Mouse (Mus musculus): ENCODE data around the gene Scrn2.

The Scrn2 gene

DNA sequence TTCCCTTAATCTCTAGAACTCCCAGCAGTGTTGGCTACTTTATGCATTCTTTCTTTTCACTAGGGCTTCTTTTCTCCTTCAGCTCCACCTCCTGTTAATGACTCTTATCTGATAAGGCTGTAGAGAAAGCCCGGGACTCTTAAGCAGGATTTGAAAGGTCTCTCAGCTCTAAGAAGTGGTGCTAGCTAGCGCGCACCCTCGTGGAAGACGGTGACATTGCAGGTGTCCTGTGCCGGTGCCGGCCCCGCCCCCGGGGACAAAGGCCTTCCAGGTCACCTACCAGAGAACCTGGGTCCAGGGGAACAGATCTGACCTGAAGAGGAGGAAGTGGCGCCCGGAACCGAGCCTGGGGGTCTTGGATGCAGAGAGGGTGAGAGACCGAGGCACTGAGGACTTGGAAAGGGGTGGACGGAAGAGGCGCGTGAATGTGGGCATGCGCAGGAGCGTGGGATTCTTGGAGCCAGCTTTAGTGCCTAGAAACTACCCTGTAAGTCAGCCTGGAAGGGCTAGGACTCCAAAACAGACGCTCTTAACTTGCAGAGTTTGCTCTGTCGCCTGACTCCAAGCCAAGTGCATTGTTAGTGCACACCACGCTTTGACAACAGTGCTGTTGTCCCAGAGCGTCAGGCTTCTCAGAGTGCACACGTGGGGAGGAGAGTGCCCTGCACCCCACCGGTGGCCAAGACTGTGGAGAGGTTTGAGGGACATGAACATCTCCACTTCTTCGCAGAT, at the start of gene Scrn2:
TSS of gene Scrn2 (plus strand) at position 253 of the 732 bp plus-strand sequence.
- peak; percentile 75 to 85 for DNase-seq (ENCODE audit: low spot score in 2 of 2)

DNA sequence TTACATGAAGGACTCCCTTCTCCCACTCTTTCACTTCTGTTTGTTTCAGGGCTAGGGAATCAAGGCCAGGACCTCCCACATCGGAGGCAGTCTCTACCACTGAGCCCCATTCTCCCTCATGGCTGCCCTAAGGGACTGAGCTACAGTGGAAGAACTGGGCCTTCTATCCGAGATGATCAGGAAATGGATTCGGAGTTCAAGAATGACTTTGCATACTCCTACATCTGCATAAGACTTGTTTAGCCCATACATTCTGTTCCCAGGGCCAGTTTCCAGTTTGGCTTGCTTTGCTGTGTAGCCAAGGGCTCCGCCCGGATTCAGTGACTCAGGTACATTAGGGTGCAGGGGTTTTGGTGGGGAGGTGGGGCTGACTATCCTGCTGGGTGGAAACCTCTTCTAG, 49.7 kb upstream of the Scrn2 start:
- no peak for DNase-seq (ENCODE audit: low spot score in 2 of 2)

GRCm38 (mm10) chr11:96981461-96981860, 48.3 kb upstream of the Scrn2 start:
- DNase-seq (ENCODE audit: low spot score in 2 of 2) = no peak

DNA sequence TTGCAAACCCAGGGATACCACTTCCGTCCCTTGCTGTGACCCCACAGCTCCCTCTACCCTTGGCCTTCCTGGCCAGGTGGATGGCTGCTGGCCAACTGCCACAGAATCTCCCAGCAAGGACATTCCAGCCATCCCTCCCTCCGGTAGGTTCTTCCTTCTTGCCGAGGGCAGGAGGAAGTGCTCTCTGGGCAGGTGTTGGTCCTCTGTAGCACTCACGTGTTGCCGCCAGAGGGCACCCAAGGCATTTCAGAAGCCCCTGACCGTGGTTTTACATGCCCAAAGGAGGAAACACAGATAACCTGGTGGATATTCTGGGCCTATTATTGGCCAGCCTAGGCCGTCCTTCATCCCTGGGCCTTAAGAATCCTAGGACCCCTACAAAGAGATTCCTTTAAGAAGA, 47.4 kb upstream of the Scrn2 start:
- peak; percentile 66 to 68 for DNase-seq (ENCODE audit: low spot score in 2 of 2)

DNA sequence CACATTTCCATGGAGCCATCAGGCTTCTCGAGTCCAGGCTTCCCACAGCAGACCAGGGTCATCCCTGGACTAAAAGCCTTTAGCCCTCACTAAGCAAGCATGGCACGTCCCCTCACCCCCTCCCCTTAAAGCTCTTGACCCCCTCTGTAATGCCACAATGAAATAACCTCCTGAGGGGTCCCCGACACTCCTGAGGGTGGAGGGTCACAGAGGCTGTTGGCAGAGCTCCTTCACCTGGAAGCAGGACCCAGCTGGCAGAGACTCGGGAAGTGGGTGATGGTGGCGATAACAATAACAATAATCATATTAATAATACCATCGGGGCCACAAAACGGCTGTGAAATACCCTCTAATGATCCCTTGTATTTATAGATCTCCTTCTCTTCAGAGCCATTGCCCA, 46.9 kb upstream of the Scrn2 start, which contains the start of gene Sp2:
TSS of gene Sp2 (minus strand) at position 101 of the 400 bp plus-strand sequence.
- no peak for DNase-seq (ENCODE audit: low spot score in 2 of 2)

- DNase-seq (ENCODE audit: low spot score in 2 of 2) = no peak
These were observed 44.8 kb upstream of the Scrn2 start for GRCm38 (mm10) chr11:96984903-96985302.

DNA sequence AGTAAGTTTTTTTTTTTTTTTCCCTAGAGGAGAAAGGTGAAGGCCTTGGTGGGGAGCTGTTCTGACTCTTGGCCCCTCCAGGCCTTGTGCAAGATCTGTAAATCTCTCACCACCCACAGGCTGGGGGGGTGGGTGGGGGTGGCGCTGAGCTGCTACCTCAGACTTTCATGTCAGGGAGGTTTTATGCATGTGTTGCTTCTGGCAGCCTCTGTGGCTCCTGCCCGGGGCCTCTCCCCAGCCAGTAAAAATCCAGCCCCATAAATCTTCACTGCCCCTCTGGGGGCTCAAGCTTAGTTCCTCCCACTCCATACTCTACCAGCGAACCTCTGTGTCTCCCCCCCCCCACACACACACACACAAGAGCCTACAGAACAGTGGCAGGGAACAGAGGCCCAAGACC, 43.3 kb upstream of the Scrn2 start:
- no peak for DNase-seq (ENCODE audit: low spot score in 2 of 2)

GRCm38 (mm10) chr11:96987873-96988655, 41.7 kb upstream of the Scrn2 start:
- DNase-seq (ENCODE audit: low spot score in 2 of 2) = no peak

DNA sequence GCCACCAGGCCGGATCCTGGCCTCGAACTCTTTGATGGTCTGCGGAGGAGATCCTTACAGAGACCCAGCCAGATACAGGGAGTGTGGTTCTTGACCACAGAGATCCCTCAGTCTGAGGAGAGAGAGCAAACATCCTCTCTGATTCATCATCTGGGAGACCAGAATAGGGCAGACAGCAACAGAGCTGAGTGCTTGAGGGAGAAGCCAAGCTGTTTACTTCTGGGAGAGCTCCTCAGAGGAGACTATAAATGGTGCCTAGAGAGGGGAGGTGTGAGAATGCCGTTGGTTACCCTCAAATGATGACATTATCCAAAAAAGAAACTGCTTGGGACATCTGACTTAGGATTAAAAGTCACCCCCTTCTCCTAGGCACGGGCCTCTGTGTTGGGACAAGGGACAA, 38.2 kb upstream of the Scrn2 start:
- DNase-seq (ENCODE audit: low spot score in 2 of 2) = no peak

- no peak for DNase-seq (ENCODE audit: low spot score in 2 of 2)
These were observed 36.9 kb upstream of the Scrn2 start for GRCm38 (mm10) chr11:96992722-96993311.

DNA sequence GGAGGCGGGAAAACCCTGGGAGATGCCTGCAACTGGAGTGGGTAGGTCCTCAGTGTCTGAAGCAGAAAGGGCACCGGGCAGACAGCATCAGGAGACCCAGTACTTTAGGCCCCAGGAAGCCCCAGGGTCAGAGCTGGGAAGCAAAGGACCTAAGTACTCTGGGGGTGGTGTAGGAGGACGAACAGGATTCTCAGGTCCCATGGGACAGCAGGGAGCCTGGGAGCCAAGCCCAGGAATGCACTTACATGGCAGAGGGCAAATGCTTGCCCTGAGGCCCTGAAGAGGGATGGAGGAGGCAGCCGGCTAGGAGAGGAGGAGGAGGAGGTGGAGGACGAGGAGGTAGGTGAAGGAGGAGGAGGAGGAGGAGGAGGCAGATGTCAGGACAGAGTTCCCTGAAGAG, 34.7 kb upstream of the Scrn2 start:
- DNase-seq (ENCODE audit: low spot score in 2 of 2) = no peak

- no peak for DNase-seq (ENCODE audit: low spot score in 2 of 2)
These were observed 33.6 kb upstream of the Scrn2 start for GRCm38 (mm10) chr11:96995836-96996772.

- no peak for DNase-seq (ENCODE audit: low spot score in 2 of 2)
These were observed 32.9 kb upstream of the Scrn2 start for GRCm38 (mm10) chr11:96996773-96997379.

DNA sequence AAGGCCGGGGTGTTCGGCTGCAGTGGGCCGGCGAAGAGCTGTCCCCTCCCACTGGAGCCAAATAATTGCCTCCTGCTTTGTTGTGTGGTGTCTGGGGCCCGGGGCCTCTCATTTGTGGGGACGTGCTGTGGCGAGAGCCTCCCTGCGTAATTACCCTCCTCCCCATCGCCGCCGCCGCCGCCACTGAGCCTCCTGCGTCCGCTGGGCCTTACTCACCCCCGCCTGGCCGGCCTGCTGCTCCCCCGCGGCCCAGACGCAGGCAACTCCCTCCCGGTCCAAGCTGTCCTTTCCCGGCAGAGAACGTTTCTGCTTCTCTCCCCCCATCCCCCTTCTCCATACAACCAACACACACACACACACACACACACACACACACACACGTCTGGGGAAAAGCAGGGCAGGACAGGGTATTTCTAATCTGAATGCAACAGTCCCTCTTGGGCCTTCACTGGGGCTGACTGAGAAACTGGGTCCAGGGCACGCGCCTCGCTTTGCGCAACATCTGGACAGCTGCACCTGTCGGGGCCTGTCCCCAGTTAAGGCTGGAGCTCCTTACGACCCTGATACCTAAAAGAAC, 32.3 kb upstream of the Scrn2 start:
- DNase-seq (ENCODE audit: low spot score in 2 of 2) = peak; percentile 19 to 32

DNA sequence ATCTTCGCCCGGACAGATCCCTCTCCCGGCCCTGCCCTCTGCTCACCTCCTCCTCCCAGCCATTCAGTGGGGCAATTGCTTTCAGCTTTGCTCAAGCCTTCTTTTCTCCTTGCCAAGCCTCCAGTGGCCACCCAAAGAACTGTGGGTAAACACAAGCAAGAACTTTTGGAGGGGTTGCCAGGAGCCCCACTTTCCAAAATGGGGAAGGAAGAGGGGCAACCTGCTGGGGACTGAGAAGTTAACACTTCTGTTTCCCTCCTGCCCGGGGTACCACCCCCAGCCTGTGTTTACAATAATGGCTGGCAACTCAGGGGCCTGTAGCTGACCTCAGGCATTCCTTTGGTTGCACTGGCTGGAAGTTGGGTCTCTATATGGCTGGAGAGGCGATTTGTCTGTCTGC, 26.6 kb upstream of the Scrn2 start:
- no peak for DNase-seq (ENCODE audit: low spot score in 2 of 2)

- no peak for DNase-seq (ENCODE audit: low spot score in 2 of 2)
These were observed 22.5 kb upstream of the Scrn2 start for GRCm38 (mm10) chr11:97007093-97007794.

DNA sequence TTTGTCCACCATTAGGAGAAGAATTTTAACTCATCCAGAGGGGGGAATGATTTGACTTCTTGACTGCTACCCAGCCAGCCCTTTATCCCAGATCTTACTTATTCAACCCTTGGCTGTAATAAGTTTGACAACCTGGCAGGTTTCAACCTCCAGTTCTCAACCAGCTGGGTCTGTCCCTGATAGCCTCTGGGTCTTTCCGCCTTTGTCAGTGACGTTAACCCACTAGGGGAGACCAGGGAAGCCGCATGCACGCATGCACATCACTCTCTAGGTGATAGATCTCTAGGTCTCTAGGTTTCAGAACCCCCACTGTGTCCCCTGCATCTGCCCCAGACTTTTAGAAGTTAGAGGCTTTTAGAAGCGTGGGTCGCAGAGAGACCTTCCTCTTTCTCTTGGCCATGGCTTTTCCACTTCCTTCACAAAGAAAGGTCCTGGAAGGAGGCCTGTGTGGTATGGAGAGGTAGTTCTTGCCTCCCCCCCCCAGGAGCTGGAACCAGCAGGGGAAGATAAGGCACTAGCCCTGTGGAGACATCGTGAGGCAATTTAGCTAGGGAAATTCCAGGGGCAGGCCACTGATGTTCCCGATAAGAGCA, 20.4 kb upstream of the Scrn2 start:
- no peak for DNase-seq (ENCODE audit: low spot score in 2 of 2)

DNA sequence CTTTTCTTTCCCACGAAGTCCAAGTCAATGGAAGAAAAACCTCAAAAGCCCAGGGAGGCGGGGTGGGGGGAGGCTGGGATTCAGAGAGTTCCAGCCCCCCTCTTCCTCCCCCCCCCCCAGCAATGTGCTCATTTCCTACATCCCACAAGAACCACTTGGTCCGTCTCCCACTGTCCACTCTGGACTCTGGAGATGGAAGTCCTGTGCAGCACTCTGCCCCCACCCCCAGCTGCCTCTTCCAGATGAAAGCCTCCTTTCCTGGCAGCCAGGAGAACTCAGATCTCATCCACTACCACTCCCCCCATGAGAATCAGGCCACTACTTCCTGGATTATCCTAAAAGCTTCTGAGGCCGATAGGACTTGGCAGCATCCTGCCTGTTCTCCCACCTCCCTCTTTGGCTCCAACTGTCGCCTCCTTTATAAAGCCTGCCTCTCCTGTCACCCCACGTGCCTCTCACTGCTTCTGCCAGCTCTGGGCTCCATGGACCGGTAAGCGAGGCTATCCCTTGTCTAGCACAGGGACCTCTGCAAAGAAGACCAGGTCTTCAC, 16.5 kb upstream of the Scrn2 start, which contains the start of gene Sp6:
TSS of gene Sp6 (plus strand) at position 274 of the 550 bp plus-strand sequence.
- DNase-seq (ENCODE audit: low spot score in 2 of 2) = no peak

Data from heart, adult 9 months (tissue).